Mouse (Mus musculus): ENCODE results near the gene Acad11.

Acad11 gene

GRCm38 (mm10) chr9:104146683-104147082 is 83.5 kb downstream of the Acad11 start:
- 89% methylated on average over 7 of the region's 7 CpGs for WGBS

- 80% methylated on average over 7 of the region's 7 CpGs for WGBS
Measured at GRCm38 (mm10) chr9:104148969-104149368, 85.8 kb downstream of the Acad11 start.

DNA sequence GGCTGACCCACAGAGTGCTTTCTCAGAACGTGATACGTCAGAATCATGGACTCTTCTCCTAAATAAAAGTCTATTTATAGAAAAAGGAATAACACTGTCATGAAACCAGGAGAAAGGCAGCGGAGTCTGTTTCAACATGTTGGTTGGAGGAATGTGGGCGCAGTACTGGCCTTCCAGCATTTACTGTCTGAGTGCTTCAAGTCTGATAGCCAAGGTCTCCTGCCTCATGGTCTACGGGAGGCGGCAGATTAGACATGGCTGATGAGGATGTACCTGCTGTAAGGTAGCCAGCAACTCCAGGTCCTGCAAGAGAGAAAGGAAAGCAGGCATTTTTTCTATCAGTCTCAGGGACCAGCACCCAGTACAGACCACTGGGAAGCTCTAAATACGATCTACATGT is 88.9 kb downstream of the Acad11 start:
- 87% methylated on average over 7 of the region's 7 CpGs for WGBS

- WGBS: 85% methylated on average over 14 of the region's 14 CpGs
Measured at GRCm38 (mm10) chr9:104155100-104155715, 92.0 kb downstream of the Acad11 start.

DNA sequence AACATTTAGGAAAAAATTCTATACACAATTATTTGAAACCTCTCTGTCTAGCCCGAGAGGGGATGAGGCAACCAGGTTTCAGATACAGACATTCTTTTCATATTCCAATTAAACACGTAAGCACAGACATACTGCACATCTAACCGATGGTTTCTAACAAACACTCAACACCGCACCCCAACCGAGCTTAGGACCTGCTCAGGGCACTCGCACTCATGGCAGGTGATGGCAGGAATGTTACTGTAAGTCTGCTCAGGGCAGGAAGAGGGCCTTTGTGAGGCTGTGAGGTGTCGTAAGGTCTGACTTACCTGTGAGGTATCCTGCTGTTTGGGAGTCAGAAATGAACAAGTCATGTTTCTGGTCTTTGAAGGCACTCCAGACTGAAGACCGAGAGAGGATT is 93.3 kb downstream of the Acad11 start:
- 96% methylated on average over 8 of the region's 8 CpGs for WGBS

GRCm38 (mm10) chr9:104157291-104157690 is 94.1 kb downstream of the Acad11 start:
- WGBS: 95% methylated on average over 7 of the region's 7 CpGs

DNA sequence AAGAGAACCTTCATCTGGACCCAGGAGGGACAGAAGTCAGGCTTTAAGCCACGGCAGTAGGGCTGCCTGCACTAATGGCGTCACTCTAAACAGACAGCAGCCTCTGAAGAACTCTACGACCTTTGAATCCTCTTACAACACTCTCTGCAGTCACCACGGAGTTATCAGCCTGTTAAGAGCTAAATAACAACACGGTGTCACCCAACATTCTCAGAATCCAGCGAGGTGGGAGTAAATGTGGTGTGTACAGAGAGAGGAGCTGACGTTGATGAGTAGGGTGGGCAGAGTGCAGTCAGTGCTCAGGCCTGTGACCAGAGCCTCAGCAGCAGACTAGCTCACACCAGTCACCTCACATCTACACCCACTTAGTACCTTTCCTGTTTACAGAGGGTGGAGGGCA is 97.9 kb downstream of the Acad11 start:
- WGBS: 79% methylated on average over 7 of the region's 7 CpGs

DNA sequence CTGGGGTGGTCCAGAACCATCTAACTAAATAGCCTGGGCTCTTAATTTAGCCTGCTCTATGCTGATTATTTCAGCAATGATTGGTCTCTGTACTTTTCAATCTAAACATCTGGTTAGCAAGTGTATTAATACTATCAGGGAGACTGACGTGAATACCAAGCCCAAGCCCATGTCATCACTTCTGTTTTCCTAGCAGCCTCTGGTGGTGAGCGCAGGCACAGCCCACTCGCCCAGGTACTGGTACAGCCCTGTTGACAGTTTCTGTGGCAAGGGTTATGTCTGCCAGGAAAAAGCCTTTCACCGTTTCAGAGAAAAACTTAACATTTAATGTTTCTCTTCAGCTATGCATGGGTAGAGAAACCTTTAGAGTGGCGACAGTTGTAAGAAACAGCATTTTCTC is 101.0 kb downstream of the Acad11 start:
- WGBS: 80% methylated on average over 5 of the region's 5 CpGs

DNA sequence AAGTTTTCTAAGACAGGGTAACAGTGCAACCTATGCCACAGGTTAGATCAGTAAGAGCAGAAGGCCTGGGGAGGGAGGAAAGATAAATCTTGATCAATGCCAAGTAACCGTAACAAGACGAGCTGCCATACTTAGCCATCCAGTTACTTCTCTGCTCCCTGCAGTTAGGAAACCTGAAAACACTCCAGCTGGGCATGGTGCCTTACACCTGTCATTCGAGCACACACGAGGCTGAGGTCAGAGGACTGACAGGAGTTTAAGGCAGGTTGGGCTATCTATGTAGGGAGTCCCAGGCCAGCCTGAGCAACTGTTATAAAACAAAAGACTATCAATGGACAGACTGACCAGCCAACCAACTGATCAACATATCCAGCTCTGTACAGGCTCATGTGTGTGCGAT is 102.7 kb downstream of the Acad11 start:
- WGBS: 89% methylated on average over 5 of the region's 5 CpGs

DNA sequence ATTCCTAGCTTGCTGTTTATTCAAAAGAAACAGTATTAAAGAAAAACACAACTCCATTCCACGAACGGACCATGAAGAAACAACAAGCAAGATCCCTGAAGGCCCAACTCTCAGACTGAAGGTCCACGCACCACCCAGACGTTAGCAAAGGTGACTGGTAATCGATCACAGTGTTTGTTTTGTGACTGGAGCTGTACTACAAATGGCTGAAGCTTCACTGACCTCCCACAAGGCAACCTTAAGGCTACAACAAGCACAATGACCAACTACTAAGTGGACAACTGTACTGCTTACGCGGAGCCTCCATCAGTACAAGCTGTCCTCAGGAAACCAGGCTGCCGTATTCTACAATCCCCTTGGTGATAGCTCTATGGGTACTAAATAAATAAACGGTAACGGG is 106.8 kb downstream of the Acad11 start:
- WGBS: 96% methylated on average over 10 of the region's 10 CpGs

- 94% methylated on average over 6 of the region's 6 CpGs for WGBS
Measured at GRCm38 (mm10) chr9:104171651-104172050, 108.5 kb downstream of the Acad11 start.

GRCm38 (mm10) chr9:104172342-104172741 is 109.2 kb downstream of the Acad11 start:
- WGBS: 95% methylated on average over 6 of the region's 6 CpGs
